Mouse (Mus musculus): ENCODE data around the gene Tmem98.

- no peak for TF ChIP-seq CTCF (IDR thresholded peaks at IDR 0.05; ENCODE audit: control insufficient read depth, insufficient read depth, low read length)
- no peak for TF ChIP-seq POLR2A (IDR thresholded peaks at IDR 0.05; ENCODE audit: borderline replicate concordance, control insufficient read depth, low read depth, low read length)
Measured at GRCm38 (mm10) chr11:80767320-80767617, 42.7 kb upstream of the Tmem98 start.

Data from bone marrow, adult 2 months (tissue).